Mouse (Mus musculus) 416B (cell line): ENCODE measurements at regions not wholly inside any gene's neighbourhood (a gene's known extent, or its start where the extent isn't known, plus 50 kb on each side); places are given as distances from the start of the nearest gene placed in this dataset.

Source experiments
- DNase-seq: peaks from one replicate; pipeline ENCODE4 v3.0.0; 2011; ENCODE audit warnings: low read depth

DNA sequence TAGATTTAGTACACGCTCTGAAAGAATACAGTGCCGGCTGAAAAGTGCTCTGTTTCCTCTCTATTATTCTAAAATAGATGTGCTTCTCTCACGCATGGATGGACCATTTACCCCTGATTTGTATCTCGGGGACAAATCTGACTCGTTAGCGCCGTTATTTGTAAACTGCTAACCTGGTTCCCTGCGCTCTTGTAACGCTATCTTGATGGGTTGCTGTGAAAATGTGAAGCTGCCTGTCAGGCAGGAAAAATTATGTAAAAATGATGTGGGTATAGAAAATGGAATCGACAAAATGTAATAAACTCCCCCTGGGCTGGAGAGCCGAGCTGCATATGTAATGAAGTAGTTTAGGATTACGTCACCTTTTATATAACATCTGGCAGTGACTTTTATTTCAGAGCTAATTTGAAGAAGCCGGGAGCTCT, 59.4 kb upstream of the Slc30a5 start:
- no peak for DNase-seq

DNA sequence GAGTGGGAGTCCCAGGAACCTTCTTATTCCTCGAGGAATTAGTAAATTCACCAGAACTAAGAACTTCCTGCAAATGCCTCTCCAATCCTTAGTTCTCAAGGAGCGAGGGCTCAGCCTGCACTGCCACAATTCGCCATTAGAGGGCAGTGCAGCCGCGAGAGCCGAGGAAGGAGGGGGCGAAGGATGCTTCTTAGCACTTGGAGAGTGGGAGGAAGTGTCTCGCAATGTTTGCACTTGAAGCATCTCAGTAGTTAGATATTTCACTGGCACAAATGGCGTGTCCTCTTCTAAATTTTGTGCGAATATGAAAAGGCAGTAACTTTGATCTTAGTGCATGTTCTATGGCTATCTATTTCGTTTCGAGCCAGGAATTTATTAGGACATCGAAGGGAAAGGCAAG, 59.0 kb upstream of the Slc30a5 start:
- DNase-seq: peak; percentile 66

GRCm38 (mm10) chr13:100890457-100890856, 57.2 kb upstream of the Slc30a5 start:
- no peak for DNase-seq

DNA sequence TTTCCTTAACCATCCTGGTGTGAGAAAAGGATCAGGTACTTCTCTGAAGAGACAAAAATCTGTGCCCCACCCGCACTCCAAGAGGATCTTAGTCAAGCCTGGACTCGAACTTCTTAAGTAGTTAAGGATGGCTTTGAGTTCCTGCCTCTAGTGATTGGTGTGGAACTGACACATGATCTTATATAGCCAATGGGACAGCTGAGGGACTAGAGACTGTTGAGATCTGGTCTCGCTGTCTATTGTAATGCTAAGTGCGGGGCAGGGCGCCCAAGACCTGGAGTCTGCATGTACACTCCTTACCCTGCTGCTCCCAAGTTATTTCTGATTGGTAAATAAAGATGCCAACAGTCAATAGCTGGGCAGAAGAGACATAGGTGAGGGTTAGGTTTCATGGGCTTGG, 55.3 kb upstream of the Slc30a5 start:
- no peak for DNase-seq

DNA sequence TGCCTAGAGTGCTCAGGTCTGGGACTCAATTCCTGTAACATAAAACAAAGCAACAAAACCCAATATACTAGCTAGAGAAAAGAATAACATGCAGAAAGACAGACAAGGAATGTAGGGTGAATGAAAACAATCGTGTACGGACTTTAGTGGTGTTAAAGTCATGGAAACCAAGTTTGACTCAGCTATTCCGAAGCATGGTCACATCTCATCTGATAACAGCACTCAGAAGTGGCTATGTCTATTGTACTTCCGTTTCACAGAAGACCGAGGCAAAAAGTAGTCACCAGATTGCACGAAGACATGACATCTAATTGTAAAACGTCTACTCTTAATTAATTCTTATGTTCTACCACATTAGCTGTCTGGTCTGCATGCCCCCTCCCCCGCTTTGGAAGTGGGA, 50.5 kb upstream of the Slc30a5 start:
- DNase-seq: peak; percentile 48
